Mouse (Mus musculus) olfactory bulb, adult 2 months (tissue): ENCODE data around the gene Asb8. TPM values are rescaled to one million over a fixed set of nuclear protein-coding genes. Genes with fewer than 3 reads are reported as not detected.
A peak's percentile ranks its signal among the peaks of the same experiment; 100 is the strongest.

Source experiments
- H3K27ac ChIP-seq: fragments of 200-500 bp; 2 replicates; pipeline ENCODE4 v1.5.1; 2012; ENCODE audit warnings: low read depth, low read length; ENCODE audit not compliant: insufficient read depth
- H3K4me1 ChIP-seq: fragments of 200-500 bp; 2 replicates; pipeline ENCODE4 v1.6.1; 2012; ENCODE audit warnings: low read length; ENCODE audit not compliant: control insufficient read depth, insufficient read depth
- H3K4me3 ChIP-seq: fragments of 200-500 bp; 2 replicates; pipeline ENCODE4 v1.5.1; 2012; ENCODE audit warnings: mild to moderate bottlenecking, low read depth, low read length, moderate library complexity; ENCODE audit not compliant: insufficient read depth
- CTCF ChIP-seq: fragments of 200-500 bp; IDR thresholded peaks from 2 replicates; pipeline ENCODE4 v1.5.1; 2012; ENCODE audit warnings: low read depth, mild to moderate bottlenecking, low read length, moderate library complexity; ENCODE audit not compliant: insufficient read depth
- POLR2A ChIP-seq: fragments of 200-500 bp; IDR thresholded peaks from 2 replicates; pipeline ENCODE4 v1.6.1; 2012; ENCODE audit warnings: mild to moderate bottlenecking, low read depth, low read length, moderate library complexity; ENCODE audit not compliant: insufficient read depth
- WGBS: fragments of 180-500 bp; shearing (Covaris S2); methylation state at CpG from one replicate; pipeline ENCODE4 v1.1.7; 2018; 5-methylcytosine and 5-hydroxymethylcytosine counted together
- polyA plus RNA-seq: library from polyadenylated mRNA; stranded (reverse); fragments of >200 nt; gene quantifications from 2 replicates; pipeline ENCODE4 v1.2.4, GENCODE M21; 2012; ENCODE audit warnings: low replicate concordance; ENCODE audit not compliant: missing spikeins, insufficient read depth, insufficient read length

Gene Asb8
- polyA plus RNA-seq: not detected in 2 replicates

GRCm38 (mm10) chr15:98165525-98165924 is at the start of gene Asb8:
Gene Asb8, minus strand, starts transcription at chr15:98165625.
- Histone ChIP-seq H3K4me1 (peaks cover 21% of the 10 kb centered on the region), H3K4me3 (no peak within 1 kb of the TSS), H3K27ac (no peak within 1 kb of the TSS)
- TF ChIP-seq POLR2A (no peak), CTCF (no peak)
- WGBS: 91% methylated on average over 5 of the region's 5 CpGs

- no peak overlapping the region for H3K27ac ChIP-seq
- TF ChIP-seq CTCF (no peak), POLR2A (no peak)
- no peaks in the 10 kb centered on the region for H3K4me1 ChIP-seq
- no peak overlapping the region for H3K4me3 ChIP-seq
- WGBS: 70% methylated on average over 5 of the region's 5 CpGs
Observed at GRCm38 (mm10) chr15:98214130-98214529, 48.7 kb upstream of the Asb8 start.

DNA sequence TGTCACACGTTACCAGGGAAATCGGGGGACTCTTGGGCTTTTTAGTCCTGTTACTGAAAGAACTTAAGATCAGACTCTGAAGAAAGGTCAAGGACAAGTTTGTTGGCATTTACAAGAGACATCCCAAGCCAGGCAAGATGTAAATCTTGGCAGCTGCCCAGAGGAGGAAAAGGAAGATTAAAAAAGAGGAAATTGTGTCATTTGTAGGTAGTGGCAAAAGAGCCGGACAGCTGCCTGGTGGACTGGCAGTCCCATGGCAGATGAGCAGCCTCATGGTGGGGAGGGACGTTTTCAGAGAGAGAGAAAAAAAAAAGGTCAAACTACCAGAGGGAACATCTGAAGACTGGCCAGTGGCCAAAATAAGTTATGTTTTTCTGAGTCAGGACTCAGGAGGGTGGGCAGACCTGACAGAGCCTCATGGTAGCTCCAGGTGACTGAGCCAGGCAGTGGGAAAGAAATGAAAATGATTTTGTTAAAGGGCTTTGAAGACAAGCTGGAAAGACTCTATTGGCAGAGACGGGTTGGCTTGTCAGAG is 48.0 kb upstream of the Asb8 start:
- H3K4me1 ChIP-seq: no peaks in the 10 kb centered on the region
- H3K27ac ChIP-seq: no peak overlapping the region
- no peak for TF ChIP-seq POLR2A
- no peak for TF ChIP-seq CTCF
- WGBS: 82% methylated on average over 5 of the region's 5 CpGs
- no peak overlapping the region for H3K4me3 ChIP-seq

GRCm38 (mm10) chr15:98209676-98210075 is 44.3 kb upstream of the Asb8 start:
- Histone ChIP-seq H3K4me3 (no peak overlapping the region), H3K4me1 (no peaks in the 10 kb centered on the region), H3K27ac (no peak overlapping the region)
- TF ChIP-seq CTCF: no peak
- TF ChIP-seq POLR2A: no peak
- 79% methylated on average over 7 of the region's 7 CpGs for WGBS

DNA sequence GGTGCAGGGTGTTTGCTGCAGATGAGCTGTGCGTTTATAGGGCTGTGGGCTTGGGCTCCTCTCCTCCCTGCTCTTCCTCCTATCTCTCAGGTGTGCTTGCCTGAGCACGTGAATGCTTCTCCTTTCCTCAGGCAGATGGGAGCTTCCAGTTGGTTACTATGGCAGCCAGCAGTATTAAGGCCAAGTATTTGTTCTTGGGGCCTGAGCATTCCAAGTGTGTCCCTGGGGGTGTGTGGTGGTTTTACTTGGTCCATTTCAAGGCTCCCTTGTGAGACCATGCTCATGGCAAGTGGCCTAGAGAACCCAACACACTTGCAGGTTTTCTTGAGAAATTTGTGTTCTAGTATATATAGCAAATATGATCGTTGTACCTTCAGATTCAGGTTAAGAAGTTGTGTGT is 30.0 kb upstream of the Asb8 start, which contains the start of gene Olfr288:
Olfr288 (minus strand) TSS at position 101 of the 400 bp plus-strand sequence.
- TF ChIP-seq POLR2A: no peak
- no peak for TF ChIP-seq CTCF
- H3K4me3 ChIP-seq: no peak within 1 kb of the TSS
- no peaks in the 10 kb centered on the region for H3K4me1 ChIP-seq
- H3K27ac ChIP-seq: no peak within 1 kb of the TSS
- 70% methylated on average over 3 of the region's 3 CpGs for WGBS

DNA sequence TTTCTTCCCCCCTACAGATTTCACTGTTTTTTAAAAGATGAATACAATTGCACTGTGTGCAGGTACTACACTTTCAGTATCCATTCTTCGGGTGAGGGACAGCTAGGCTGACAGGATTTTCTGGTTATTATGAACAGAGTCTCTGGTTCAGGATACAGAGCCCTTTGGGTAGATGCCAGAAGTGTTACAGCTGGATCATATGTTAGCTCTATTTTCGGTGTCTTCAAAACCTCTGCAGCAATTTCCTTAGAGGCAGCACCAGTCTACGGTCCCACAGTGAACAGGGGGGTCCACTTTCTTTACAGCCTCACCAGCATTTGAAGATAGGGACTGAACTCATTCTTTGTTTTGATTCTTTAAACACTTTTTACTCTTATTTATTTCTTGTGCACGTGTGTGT is 19.0 kb upstream of the Asb8 start:
- 67% methylated on average over 4 of the region's 4 CpGs for WGBS
- Histone ChIP-seq H3K4me3 (no peak overlapping the region), H3K27ac (no peak overlapping the region), H3K4me1 (peaks cover 6% of the 10 kb centered on the region; the same call in 1 of the 2 replicates)
- TF ChIP-seq POLR2A (no peak), CTCF (no peak)

- TF ChIP-seq CTCF (no peak), POLR2A (no peak)
- WGBS: 71% methylated on average over 12 of the region's 12 CpGs
- Histone ChIP-seq H3K27ac (peak overlapping the region; percentile 48; the same call in 1 of the 2 replicates), H3K4me3 (no peak overlapping the region), H3K4me1 (peaks cover 6% of the 10 kb centered on the region; the same call in 1 of the 2 replicates)
Observed at GRCm38 (mm10) chr15:98181856-98182570, 16.6 kb upstream of the Asb8 start.

- peak overlapping the region; percentile 46 for H3K4me3 ChIP-seq
- peaks cover 6% of the 10 kb centered on the region; the same call in 1 of the 2 replicates for H3K4me1 ChIP-seq
- H3K27ac ChIP-seq: peak overlapping the region; percentile 61
- TF ChIP-seq CTCF: peak; percentile 71
- TF ChIP-seq POLR2A: peak; percentile 67; the same call in 1 of the 2 replicates
- under 1% methylated on average over 30 of the region's 30 CpGs for WGBS
Observed at GRCm38 (mm10) chr15:98181132-98181711, 15.8 kb upstream of the Asb8 start.

DNA sequence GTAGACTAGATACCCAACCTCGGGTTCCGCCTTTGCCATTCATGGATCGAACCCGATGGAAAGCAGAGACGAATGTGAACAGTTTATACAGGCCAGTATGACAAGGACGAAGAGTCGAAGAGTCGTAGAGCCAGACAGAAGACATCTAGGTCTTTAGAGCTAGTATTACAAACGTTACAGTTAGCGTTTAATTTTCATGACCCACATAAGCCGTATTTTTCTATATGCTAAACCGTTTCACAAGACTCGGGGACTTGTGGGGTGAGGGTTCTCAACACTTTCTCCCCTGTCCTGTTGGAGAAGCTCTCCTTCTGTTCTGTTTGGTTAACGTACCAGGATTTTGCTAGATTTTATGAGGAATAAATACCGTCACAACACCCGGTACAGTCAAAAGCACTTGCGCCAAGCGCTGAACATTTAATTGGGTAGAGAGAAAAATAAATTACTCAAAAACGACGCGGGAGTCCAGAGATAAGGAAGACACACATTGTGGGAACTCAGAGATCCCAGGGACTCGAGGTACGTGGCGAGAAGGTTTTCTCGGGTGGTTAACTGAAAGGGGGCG is 15.2 kb upstream of the Asb8 start:
- Histone ChIP-seq H3K4me1 (peaks cover 6% of the 10 kb centered on the region; the same call in 1 of the 2 replicates), H3K4me3 (peak overlapping the region; percentile 46), H3K27ac (peak overlapping the region; percentile 61)
- WGBS: 3% methylated on average over 26 of the region's 26 CpGs
- TF ChIP-seq CTCF (no peak), POLR2A (no peak)

DNA sequence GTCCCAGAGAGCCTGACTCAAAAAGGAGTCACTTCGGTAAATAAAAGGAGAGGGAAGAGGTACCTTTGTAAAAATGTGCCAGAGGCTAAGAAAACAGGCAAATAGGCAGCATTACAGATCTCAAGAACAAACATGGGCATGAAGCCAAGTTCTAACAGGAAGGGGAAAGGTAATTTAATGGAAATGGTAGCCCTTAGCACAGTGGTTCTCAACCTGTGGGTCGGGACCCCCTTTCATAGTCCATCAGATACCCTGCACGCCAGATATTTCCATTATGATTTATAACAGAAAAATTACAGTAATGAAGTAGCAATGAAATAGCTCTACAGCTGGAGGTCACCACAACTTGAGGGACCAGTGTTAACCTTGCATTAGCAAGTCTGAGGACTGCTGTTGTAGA is 11.9 kb upstream of the Asb8 start:
- H3K4me3 ChIP-seq: no peak overlapping the region
- WGBS: 80% methylated on average over 3 of the region's 3 CpGs
- TF ChIP-seq CTCF (no peak), POLR2A (no peak)
- H3K4me1 ChIP-seq: peaks cover 6% of the 10 kb centered on the region; the same call in 1 of the 2 replicates
- H3K27ac ChIP-seq: no peak overlapping the region
